Mouse (Mus musculus) megakaryocyte-erythroid progenitor cell, adult 5-6 weeks (primary cell): ENCODE measurements around the gene Usp45. TPM values are rescaled to one million over a fixed set of nuclear protein-coding genes. Genes with fewer than 3 reads are reported as not detected.
"Not testable (repeated sequence)": the region's sequence is repeated elsewhere in the genome, so short reads cannot be mapped to it uniquely, and the experiment has no call there.

ENCODE experiments used
- ATAC-seq: replicated peaks from 2 replicates; pipeline ENCODE4 v1.8.0; 2016; ENCODE audit warnings: mild to moderate bottlenecking, inconsistent platforms; ENCODE audit not compliant: severe bottlenecking, poor library complexity, low FRiP score, low TSS enrichment
- total RNA-seq, 2 experiments: library from RNA; stranded (forward) in 1 of 2; stranded (reverse) in 1 of 2; fragments of 200-1000, 215-1000 nt in 1 of 2; fragments of >200 nt in 1 of 2; fragmentation: Nextera tagmentation in 1 of 2; gene quantifications; 2 replicates each; pipeline ENCODE4 v1.2.3; 2014 to 2017

Gene Usp45
- total RNA-seq (2014; fragmentation: Nextera tagmentation) (40.5 and 63.1 TPM in 2 replicates), total RNA-seq (2017) (26.3 and 34.1 TPM in 2 replicates)

DNA sequence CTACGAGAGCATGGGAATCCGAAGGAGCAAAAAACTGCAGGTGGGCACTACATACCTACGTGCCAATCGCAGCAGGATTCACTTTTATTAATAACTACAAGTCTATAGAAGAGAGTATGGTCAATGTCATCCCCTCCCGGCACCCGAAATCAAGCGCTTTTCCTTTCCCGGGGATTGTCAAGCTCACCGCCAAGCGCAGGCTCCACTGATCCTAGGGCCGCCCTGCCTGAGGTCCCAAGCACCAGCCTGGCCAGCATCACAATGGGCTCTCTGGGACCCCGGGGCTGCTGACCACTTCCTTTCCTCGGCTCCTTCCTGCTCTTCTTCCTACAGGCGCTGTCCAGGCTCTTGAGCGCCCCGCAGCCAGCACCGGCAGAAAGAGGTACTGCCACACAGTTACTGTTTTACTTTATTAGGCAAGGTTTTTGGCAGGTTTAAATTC, at the start of gene Usp45, which contains the start of gene Tstd3:
Gene Usp45, plus strand, starts transcription at position 294 of the 442 bp plus-strand sequence.
Gene Tstd3, minus strand, starts transcription at position 350 of the 442 bp plus-strand sequence.
- ATAC-seq = peak; percentile 100

DNA sequence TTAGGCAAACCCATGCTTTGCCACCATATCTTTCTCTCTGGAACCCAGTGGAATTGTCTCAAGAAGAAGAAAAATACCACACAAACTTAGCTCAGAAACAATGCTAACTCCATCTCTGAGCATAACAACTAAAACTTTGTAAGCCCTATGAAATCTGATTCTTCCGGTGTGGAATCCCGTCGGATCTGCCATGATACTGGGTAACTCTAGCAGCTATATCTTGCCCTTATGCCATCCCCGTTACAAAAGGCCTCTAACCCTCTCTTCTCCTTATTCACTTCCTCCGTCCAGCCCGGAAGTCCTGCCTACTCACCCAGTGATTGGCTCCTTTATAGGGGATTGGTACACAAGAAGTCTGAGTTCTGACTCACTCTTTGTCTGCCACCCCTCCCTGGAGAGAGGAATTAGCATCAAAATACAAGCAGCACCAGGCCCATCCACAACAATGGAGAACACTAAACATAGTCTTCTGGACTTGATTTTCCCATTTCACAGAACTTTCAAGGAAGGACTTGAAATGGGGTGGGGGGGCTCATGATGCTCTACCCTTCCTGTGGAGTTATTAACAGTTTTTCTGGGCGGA, 44.1 kb upstream of the Usp45 start:
- ATAC-seq = no peak

DNA sequence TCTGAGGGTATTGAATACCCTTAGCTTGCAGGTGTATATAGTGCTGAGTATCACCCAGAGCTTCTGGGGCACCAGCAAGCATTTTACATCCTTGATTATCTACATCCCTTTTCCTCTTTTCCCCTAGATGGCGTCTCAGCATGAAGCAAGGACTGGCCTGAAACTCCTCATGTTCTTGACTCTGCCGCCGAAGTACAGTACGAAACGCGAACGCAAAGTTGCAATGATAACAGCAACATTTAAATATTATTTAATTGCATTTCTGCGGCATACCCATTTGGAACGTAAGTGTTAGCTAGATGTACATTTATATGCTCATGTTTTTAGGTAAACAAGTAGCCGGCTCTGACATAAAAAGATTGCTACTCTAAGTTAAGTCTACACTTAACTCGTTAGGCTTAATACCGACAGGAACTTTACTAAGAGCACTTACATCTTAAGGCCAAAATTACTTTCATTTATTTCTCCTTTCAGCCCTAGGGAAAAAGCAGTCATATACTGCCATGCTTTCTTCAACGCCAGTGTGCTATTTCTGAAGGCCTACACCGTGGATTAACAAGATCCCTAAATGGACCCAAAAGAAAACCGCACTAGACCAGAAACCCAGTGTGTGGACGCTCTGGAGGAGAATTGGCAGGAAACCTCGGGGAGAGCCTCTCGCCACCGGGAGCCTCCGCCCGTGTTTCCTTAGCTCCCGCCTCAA, 39.9 kb upstream of the Usp45 start:
- peak; percentile 81 for ATAC-seq

DNA sequence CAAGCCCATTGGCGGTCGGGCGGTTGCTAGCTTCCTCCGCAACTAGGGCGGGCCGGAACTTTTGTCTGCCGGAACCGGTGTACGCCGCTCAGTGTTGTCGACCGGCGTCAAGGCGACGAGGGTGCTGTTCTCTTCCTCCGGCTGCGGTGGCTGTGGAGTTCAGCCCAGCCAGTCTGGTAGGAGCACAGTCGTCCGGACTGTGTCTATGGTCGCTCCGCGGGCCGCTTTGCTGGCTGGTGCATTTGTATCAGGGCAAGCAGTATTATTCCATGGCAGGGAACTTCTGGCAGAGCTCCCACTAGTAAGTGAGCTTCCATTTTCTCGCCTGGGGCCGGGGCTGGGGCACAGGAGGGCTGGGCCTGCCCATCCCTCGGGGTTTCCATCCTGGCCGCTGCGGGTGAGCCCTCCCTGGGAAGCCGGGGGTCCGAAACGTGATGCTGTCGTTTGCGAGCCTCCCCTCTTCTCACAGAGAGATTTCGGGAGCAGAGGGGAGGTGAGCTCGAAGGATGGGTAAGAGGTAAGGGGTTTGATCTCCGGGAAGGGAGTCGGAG, 39.3 kb upstream of the Usp45 start, which contains the start of gene Ccnc:
Gene Ccnc, plus strand, starts transcription at position 87 of the 551 bp plus-strand sequence.
- peak; percentile 99 for ATAC-seq

DNA sequence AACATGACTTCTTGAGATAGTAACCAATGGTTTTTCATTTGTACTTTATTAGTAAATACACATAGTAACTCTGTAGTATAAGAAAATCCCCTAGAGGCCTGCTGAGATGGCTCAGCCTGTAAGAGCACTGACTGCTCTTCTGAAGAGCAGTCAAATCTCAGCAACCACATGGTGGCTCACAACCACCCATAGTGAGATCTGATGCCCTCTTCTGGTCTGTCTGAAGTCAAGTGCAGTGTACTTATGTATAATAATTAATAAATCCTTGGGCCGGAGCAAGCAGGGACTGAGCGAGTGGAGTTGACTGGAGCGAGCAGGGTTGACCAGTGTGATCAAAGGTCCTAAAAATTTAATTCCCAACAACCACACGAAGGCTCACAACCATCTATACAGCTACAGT, 27.8 kb upstream of the Usp45 start:
- peak; percentile 77 for ATAC-seq

DNA sequence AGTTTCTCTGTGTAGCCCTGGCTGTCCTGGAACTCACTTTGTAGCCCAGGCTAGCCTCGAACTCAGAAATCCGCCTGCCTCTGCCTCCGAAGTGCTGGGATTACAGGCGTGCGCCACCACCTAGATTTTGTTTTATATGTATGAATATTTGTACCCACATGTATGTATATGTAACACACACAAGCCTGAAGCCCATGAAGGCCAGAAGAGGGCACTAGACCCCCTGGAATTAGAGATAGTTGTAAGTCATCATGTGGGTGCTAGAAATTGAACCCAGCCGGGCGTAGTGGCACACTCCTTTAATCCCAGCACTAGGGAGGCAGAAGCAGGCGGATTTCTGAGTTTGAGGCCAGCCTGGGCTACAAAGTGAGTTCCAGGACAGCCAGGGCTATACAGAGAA, 22.8 kb upstream of the Usp45 start:
- ATAC-seq = not testable (repeated sequence)

DNA sequence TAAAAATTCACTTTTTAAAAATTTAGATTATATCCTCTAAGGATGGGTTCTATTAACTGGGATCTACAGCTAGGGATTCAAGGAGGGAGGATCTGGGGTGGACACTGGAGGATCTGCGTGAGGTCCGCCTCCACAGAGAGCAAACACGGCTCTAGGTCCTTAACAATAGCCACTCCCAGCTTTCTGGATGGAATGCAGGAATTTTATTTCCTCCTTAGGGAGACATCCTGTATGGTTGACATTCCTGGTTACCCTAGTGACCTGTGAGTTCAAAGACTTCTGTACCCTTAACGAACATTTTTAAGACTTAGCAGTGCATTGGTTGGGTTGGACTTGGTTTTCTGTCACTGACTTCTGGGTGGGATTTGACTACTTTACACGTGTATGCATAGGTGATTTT, 21.2 kb upstream of the Usp45 start:
- ATAC-seq = no peak

DNA sequence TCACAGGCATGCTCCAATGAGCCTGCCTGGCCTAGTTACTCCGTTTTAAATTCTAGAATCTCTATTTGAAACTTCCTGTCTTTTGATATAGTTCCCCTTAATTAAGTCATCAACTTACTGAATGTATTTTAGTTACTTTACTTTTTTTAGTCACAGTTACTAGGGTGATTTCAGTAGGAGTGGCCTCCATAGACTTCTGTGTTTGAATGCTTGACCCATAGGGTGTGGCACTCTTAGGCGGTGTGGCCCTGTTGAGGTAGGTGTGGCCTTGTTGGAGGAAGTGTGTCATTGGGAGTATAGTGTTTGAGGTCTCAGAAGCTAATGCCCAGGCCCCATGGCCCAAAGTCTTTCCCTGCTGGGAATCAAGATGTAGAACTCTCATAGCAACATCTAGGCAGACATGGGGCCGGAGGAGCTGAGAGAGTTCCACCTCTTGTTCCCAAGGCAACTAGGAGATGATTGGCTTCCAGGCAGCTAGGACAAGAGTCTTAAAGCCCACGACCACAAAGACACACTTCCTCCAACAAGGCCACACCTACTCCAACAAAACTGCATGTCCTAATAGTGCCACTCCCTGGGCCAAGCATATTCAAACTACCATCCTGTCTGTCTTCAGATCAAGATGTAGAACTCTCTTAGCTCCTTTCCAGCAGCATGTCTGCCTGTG, 11.7 kb upstream of the Usp45 start:
- peak; percentile 57 for ATAC-seq

DNA sequence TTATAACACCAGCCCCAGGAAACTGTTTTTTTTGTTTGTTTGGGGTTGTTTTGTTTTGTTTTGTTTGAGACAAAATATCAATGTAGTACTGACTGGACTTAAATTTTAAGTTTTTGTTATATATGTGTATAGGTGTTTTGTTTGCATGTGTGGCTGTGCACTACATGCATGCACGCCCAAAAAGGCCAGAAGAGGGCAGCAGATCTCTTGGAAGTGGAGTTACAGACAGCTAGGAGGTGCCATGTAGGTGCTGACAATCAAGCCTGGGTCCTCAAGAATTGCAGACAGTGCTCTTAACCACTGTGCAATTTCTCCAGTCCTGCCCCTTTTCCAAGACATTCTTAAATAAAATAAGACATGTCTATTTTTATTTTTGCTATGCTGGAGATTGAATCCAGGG, 8.1 kb upstream of the Usp45 start:
- no peak for ATAC-seq

DNA sequence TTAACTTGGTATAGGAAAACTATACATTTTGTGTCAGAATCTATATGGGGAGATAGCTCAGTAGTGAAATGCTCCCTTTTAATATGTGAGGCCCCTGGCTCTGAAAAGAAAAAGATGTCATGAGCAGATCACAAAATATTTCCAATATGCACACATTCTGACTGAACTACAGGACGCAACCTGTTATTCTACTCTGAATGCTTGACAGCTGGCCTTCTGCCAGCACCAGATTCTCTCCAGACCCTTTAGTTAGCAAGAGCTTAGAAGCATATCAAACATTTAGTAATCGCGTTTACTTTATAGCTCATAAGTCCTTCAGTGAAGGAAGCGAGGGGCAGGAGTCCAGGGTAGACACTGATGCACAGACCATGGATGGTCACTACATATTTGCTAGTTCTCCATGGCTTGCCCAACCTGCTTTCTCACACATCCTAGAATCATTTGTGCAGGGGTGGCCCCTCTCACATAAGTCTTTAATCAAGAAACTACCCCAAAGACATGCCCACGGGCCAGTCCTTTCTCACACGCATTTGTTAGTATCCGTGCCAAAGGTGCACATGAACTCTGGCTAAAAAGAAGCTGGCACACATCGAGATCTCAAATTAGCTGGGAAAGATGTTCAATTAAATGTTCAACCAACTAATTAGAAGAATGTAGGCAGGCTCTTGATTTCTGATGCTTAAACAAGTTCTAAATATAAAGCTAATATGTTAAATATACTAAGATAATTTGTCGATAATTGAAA, 5.4 kb upstream of the Usp45 start:
- no peak for ATAC-seq

DNA sequence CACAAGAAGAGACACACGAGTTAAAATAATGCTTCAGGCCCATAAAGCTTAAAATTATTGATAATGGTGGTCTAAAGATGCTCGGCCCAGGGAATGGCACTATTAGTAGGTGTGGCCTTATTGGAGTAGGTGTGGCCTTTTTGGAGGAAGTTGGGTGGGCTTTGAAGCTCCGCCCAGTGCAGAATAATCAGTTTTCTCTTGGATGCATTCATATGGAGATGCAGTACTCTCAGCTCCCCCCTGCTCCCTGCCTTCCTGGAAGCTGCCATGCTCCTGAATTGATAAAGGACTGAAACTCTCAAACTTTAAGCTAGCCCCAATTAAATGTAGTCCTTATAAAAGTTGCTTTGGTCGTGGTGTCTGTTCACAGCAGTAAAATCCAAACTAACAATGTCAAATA, 3.1 kb upstream of the Usp45 start:
- no peak for ATAC-seq

DNA sequence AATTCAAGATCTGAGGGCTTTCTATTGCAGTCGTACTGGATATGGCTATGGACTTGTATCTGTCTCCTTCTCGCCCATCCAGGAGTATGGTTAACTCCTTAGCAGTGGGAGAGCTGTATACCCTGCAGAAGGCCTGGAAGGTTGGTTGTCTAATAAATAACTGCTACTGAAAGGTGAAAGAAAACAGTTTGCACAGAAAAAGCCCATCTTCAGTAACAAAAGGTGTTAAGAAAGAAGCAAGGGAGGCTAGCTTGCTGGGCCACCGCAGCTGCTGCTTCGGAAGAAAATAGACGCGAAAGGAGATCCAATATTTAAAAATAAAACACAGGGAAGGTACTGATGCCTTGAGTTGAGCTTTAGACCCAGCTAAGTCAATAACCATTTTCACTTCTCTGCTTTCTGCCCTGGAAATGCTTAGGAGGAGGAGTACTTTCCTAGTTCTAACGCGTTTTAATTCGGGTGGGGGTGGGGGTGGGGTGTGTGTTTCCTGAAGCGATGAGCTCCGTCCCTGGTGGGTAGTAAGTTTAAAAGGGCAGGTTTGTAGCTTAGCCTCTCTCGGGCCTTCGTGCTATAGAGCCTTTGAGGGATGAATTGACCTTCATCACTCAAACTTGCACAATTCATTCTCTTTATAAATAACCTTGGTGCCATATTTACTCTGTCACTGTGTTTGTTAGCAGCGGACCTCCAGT, 639 bp upstream of the Usp45 start:
- peak; percentile 20 for ATAC-seq

DNA sequence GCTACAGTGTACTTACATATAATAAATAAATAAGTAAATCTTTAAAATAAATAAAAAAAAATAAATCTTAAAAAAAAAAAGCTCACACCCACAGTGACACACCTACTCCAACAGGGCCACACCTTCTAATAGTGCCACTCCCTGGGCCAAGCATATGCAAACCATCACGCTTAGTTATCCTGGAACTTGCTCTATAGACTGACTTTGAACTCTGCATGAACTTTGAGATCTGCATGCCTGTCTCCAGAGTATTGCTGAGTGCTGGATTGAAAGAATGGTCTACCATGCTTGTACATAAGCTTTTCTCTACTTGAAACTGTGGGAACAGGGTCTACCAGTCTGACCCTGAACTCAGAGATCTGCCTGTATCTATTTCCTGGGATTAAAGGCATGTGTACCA, 4.1 kb downstream of the Usp45 start:
- ATAC-seq = no peak

DNA sequence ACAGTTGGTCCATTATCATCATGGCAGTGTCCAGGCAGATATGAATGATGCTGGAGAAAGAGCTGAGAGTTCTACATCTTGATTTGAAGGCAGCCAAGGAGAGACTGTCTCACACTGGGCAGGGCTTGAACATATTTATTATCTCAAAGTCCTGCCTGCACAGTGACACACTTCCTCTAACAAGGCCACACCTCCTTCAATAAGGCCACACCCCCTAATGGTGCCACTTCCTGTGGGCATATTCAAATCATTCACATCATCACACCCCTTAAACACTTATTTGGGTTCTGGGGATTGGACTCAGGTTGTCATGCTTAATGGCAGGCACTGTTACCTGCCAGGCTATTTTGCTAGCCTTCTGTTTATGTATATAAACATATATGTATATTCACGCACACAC, 5.3 kb downstream of the Usp45 start:
- no peak for ATAC-seq

DNA sequence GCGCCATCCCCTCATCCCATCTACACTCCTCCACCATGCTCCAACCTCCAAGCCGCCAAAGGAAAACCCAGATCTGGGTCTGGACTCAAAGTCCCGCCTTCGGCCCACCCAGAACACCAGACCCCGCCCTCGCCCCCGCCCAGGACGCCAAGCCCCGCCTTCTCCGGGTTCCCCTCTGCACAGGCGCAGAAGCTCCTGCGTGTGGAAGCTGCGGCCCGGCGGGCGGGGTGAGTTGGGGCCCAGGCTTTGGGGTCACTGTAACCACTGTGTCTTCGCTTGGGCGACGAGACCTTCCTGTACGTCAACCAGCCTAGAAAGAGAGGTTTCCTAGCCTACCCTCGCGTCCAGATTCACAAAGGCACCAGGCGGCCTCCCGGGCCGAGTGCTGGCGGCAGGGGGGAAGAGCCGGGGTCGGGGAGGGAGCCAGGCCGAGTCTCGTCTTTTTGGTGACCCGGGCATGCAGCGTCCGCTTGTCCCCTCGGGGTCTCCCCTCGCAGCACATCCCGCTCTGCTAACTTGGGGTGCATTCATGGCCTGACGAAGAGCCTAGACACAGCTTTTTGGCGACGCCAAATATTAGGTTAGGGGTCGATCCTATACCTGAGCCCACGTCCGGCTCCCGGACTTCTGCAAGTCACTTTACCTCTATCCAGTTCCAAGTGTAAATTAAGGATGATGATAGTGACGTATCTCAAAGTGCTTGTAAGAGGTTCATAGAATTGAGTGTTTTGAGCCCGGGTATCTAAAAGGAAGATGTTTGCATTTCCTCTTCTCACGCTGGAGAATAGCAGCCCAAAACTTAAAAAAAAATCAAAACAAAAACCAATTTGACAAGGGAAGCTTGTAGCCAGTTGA, 9.4 kb downstream of the Usp45 start:
- peak; percentile 87 for ATAC-seq

DNA sequence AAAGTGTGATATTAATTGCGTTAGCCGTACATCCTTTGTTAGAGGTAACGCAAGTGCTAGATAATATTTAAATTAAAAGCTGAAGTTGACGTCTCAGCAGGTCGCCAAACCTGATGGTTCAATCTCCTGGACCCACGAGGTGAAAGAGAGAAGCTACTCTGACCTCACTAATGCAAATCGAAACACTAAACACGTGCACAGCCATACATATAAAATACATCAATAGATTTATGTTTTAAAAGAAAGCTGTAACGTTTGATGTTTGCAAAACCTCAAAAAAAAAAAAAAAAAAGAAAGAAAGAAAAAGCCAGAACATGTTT, 9.9 kb downstream of the Usp45 start:
- no peak for ATAC-seq

DNA sequence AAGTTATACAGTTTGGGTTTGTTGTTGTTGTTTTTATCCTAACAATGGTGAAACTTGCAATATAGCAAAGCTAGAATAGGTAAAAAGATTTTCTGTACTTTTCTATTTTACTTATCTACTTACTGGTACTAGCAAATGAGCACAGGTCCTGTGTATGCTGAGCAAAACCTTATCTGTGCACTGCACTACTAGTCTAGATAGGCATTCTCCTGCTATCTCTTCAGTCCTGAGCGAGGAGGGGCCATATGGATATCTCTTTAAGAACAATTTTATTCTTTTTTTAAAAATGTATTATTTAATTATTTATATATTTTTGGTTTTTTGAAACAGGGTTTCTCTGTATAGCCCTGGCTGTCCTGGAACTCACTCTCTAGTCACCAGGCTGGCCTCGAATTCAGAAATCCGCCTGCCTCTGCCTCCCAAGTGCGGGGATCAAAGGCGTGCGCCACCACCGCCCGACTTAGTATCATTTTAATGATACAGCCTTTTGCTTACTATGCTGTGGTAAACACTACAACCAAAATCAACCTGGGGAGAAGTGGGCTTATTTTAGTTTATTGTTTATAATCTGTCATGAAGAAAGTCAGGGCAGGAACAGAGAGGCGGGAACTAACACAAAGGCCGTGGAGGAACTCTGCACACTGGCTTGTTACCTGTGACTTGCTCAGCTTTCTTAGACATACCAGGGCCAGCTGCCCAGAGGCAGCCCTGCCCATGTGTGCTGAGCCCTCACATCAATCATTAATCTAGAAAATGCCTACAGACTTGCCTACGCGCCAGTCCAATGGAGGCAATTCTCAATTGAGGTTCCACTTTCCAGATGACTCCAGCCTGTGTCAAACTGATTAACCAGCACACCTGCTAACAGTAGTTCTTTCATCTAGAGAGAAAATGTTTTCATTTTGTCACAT, 14.1 kb downstream of the Usp45 start:
- peak; percentile 85 for ATAC-seq
